Mouse (Mus musculus) heart, adult 2 months (tissue): ENCODE measurements around the gene Ppp4c.

ENCODE experiments used
- CTCF ChIP-seq: fragments of 200-600 bp; IDR thresholded peaks from 2 replicates; pipeline ENCODE4 v1.8.1; 2022; ENCODE audit warnings: antibody characterized with exemption, mild to moderate bottlenecking, moderate library complexity
- EP300 ChIP-seq: fragments of 200-500 bp; IDR thresholded peaks from 2 replicates; pipeline ENCODE4 v1.6.1; 2011; ENCODE audit warnings: low read depth, low read length, control low read depth; ENCODE audit not compliant: insufficient read depth
- POLR2A ChIP-seq: fragments of 200-500 bp; IDR thresholded peaks from 2 replicates; pipeline ENCODE4 v1.6.1; 2011; ENCODE audit warnings: mild to moderate bottlenecking, low read depth, low read length, control low read depth; ENCODE audit not compliant: insufficient read depth

GRCm38 (mm10) chr7:126765540-126765939, 26.8 kb downstream of the Ppp4c start:
- no peak for TF ChIP-seq CTCF
- TF ChIP-seq POLR2A, result no peak
- TF ChIP-seq EP300, result no peak
